Mouse (Mus musculus) CH12.LX (cell line): ENCODE results near the gene Dcakd. TPM values are rescaled to one million over a fixed set of nuclear protein-coding genes. Genes with fewer than 3 reads are reported as not detected.

Source experiments
- DNase-seq: peaks from one replicate; pipeline ENCODE4 v3.0.0-alpha.2; 2013; ENCODE audit errors: extremely low read depth
- H3K27ac ChIP-seq: 2 replicates; pipeline ENCODE4 v1.5.1; 2012; ENCODE audit warnings: low read depth, mild to moderate bottlenecking, control low read depth, moderate library complexity; ENCODE audit not compliant: insufficient read depth
- H3K27me3 ChIP-seq: replicated peaks from 2 replicates; pipeline ENCODE3; 2012; ENCODE audit warnings: inconsistent platforms
- H3K36me3 ChIP-seq, 2 experiments: replicated peaks in 1 of 2; 2 replicates each; pipeline versions ENCODE3 to v1.6.1; 2012; ENCODE audit warnings: inconsistent platforms in 1 of 2, low read length in 1 of 2, mild to moderate bottlenecking in 1 of 2, mixed read lengths in 1 of 2, moderate library complexity in 1 of 2; ENCODE audit not compliant: control insufficient read depth in 1 of 2, insufficient read depth in 1 of 2
- H3K4me1 ChIP-seq, 2 experiments: 2 replicates each; pipeline ENCODE4 v1.6.1; 2012; ENCODE audit warnings: inconsistent platforms in 1 of 2, moderate library complexity in 1 of 2; ENCODE audit not compliant: insufficient read depth in 2 of 2, control insufficient read depth in 1 of 2
- H3K4me2 ChIP-seq: 2 replicates; pipeline ENCODE4 v1.6.1; 2012; ENCODE audit warnings: low read depth, mild to moderate bottlenecking, control low read depth; ENCODE audit not compliant: poor library complexity, insufficient read depth, severe bottlenecking
- H3K4me3 ChIP-seq, 3 experiments: fragments of 150-350 bp in 1 of 3; sonication (generic) in 1 of 3; replicated peaks in 1 of 3; 2 replicates each; pipeline versions ENCODE3 to v1.5.1; 2011 to 2012; ENCODE audit warnings: low read depth in 2 of 3, low read length in 2 of 3, mild to moderate bottlenecking in 2 of 3, moderate library complexity in 2 of 3, control low read depth in 1 of 3, improper control_type of control experiment in 1 of 3, inconsistent platforms in 1 of 3, mixed read lengths in 1 of 3; ENCODE audit not compliant: poor library complexity in 1 of 3
- H3K79me2 ChIP-seq: replicated peaks from 2 replicates; pipeline ENCODE4 v1.6.1; 2012; ENCODE audit warnings: mild to moderate bottlenecking, moderate library complexity; ENCODE audit not compliant: control insufficient read depth, poor library complexity, insufficient read depth, severe bottlenecking; ENCODE audit errors: extremely low read depth
- H3K9ac ChIP-seq: 2 replicates; pipeline ENCODE4 v1.6.1; 2012; ENCODE audit warnings: low read depth, mild to moderate bottlenecking, control low read depth, moderate library complexity; ENCODE audit not compliant: insufficient read depth
- H3K9me3 ChIP-seq: replicated peaks from 2 replicates; pipeline ENCODE3; 2012; ENCODE audit warnings: low read length, inconsistent platforms, mixed read lengths
- BHLHE40 ChIP-seq: IDR thresholded peaks from 2 replicates; pipeline ENCODE4 v1.6.1; 2011; ENCODE audit warnings: mild to moderate bottlenecking, low read depth, low read length, improper control_type of control experiment
- CHD1 ChIP-seq: IDR thresholded peaks from 2 replicates; pipeline ENCODE4 v1.6.1; 2012; ENCODE audit warnings: low read depth, low read length, improper control_type of control experiment, inconsistent platforms
- CTCF ChIP-seq, 2 experiments: IDR thresholded peaks in 1 of 2; conservative IDR thresholded peaks in 1 of 2; 2 replicates each; pipeline ENCODE4 v1.5.1; 2011 to 2012; ENCODE audit warnings: low read depth in 2 of 2, low read length in 2 of 2, improper control_type of control experiment in 1 of 2, inconsistent platforms in 1 of 2, mild to moderate bottlenecking in 1 of 2, moderate library complexity in 1 of 2
- E2F4 ChIP-seq: IDR thresholded peaks from 2 replicates; pipeline ENCODE4 v1.6.1; 2011; ENCODE audit warnings: low read depth, low read length, improper control_type of control experiment; ENCODE audit not compliant: insufficient replicate concordance
- EP300 ChIP-seq: IDR thresholded peaks from 2 replicates; pipeline ENCODE4 v1.6.1; 2011; ENCODE audit warnings: low read length, improper control_type of control experiment
- ETS1 ChIP-seq: conservative IDR thresholded peaks from 2 replicates; pipeline ENCODE4 v1.6.1; 2012; ENCODE audit warnings: low read depth, mild to moderate bottlenecking, inconsistent platforms, low read length, improper control_type of control experiment, moderate library complexity
- IRF4 ChIP-seq: IDR thresholded peaks from 2 replicates; pipeline ENCODE4 v1.6.1; 2014; ENCODE audit warnings: low read depth, mild to moderate bottlenecking, inconsistent platforms, low read length, improper control_type of control experiment
- JUN ChIP-seq: IDR thresholded peaks from 2 replicates; pipeline ENCODE4 v1.6.1; 2011; ENCODE audit warnings: low read depth, mild to moderate bottlenecking, low read length, improper control_type of control experiment, moderate library complexity; ENCODE audit not compliant: insufficient read depth
- JUND ChIP-seq: conservative IDR thresholded peaks from 2 replicates; pipeline ENCODE4 v1.6.1; 2011; ENCODE audit warnings: low read depth, low read length, improper control_type of control experiment
- MAX ChIP-seq: IDR thresholded peaks from 2 replicates; pipeline ENCODE4 v1.6.1; 2011; ENCODE audit warnings: low read length, improper control_type of control experiment
- MAZ ChIP-seq: IDR thresholded peaks from 2 replicates; pipeline ENCODE4 v1.6.1; 2012; ENCODE audit warnings: low read depth, mild to moderate bottlenecking, inconsistent platforms, low read length, improper control_type of control experiment, moderate library complexity
- MEF2A ChIP-seq: IDR thresholded peaks from 2 replicates; pipeline ENCODE4 v1.6.1; 2014; ENCODE audit warnings: low read depth, mild to moderate bottlenecking, inconsistent platforms, low read length, improper control_type of control experiment, borderline replicate concordance
- MXI1 ChIP-seq: IDR thresholded peaks from 2 replicates; pipeline ENCODE4 v1.6.1; 2011; ENCODE audit warnings: mild to moderate bottlenecking, low read depth, low read length, improper control_type of control experiment
- NELFE ChIP-seq: IDR thresholded peaks from 2 replicates; pipeline ENCODE4 v1.6.1; 2011; ENCODE audit warnings: low read depth, low read length, improper control_type of control experiment
- NRF1 ChIP-seq: IDR thresholded peaks from 2 replicates; pipeline ENCODE4 v1.6.1; 2014; ENCODE audit warnings: low read depth, mild to moderate bottlenecking, inconsistent platforms, low read length, improper control_type of control experiment, moderate library complexity
- PAX5 ChIP-seq: IDR thresholded peaks from 2 replicates; pipeline ENCODE4 v1.6.1; 2012; ENCODE audit warnings: low read length, inconsistent platforms, mixed read lengths
- POLR2AphosphoS2 ChIP-seq: IDR thresholded peaks from 2 replicates; pipeline ENCODE4 v1.6.1; 2011; ENCODE audit warnings: low read depth, low read length, improper control_type of control experiment
- RCOR1 ChIP-seq: conservative IDR thresholded peaks from 2 replicates; pipeline ENCODE4 v1.6.1; 2012; ENCODE audit warnings: low read depth, mild to moderate bottlenecking, inconsistent platforms, low read length, improper control_type of control experiment
- SMC3 ChIP-seq: IDR thresholded peaks from 2 replicates; pipeline ENCODE4 v1.6.1; 2011; ENCODE audit warnings: low read depth, low read length, improper control_type of control experiment
- TBP ChIP-seq: conservative IDR thresholded peaks from 2 replicates; pipeline ENCODE4 v1.6.1; 2011; ENCODE audit warnings: low read depth, low read length, improper control_type of control experiment
- UBTF ChIP-seq: IDR thresholded peaks from 2 replicates; pipeline ENCODE4 v1.6.1; 2012; ENCODE audit warnings: low read depth, mild to moderate bottlenecking, inconsistent platforms, low read length, improper control_type of control experiment, moderate library complexity
- USF1 ChIP-seq: IDR thresholded peaks from 2 replicates; pipeline ENCODE4 v1.6.1; 2014; ENCODE audit warnings: low read depth, mild to moderate bottlenecking, inconsistent platforms, low read length, improper control_type of control experiment
- ZKSCAN1 ChIP-seq: IDR thresholded peaks from 2 replicates; pipeline ENCODE4 v1.6.1; 2012; ENCODE audit warnings: low read depth, inconsistent platforms, low read length, improper control_type of control experiment, borderline replicate concordance
- ZNF384 ChIP-seq: IDR thresholded peaks from 2 replicates; pipeline ENCODE4 v1.6.1; 2012; ENCODE audit warnings: low read depth, low read length, improper control_type of control experiment, inconsistent platforms
- dilution Hi-C: fragments of 300-500 bp; cut with MboI; formaldehyde crosslinking; loops from 2 replicates; pipeline ENCODE4 v1.14.3; 2020; ENCODE audit warnings: low sequenced_read_pairs; ENCODE audit not compliant: extremely low pct_unique_long_range_greater_than_20kb, extremely low pct_ligation_motif_present
- in situ Hi-C: fragments of 300-500 bp; cut with MboI; formaldehyde crosslinking; loops from 3 replicates; pipeline ENCODE4 v1.14.3; 2019; ENCODE audit warnings: low sequenced_read_pairs, low pct_ligation_motif_present, low pct_unique_long_range_greater_than_20kb, mixed read lengths
- polyA plus RNA-seq: library from polyadenylated mRNA; unstranded; fragments of >175 nt; gene quantifications from 2 replicates; pipeline ENCODE4 v1.2.1, GENCODE M21; 2012; ENCODE audit warnings: low read depth; ENCODE audit not compliant: insufficient read length
- total RNA-seq, 2 experiments: library from RNA; depleted of rRNA; stranded (reverse); fragments of 300-350 nt in 1 of 2; fragments of >200 nt in 1 of 2; gene quantifications; 2 replicates each; pipeline ENCODE4 v1.2.3; 2012 to 2014

The Dcakd gene
- total and polyA plus RNA-seq, 3 experiments: 8.8 to 89.0 (median 24.0) TPM

GRCm38 (mm10) chr11:103004852-103005251 is 23.3 kb downstream of the Dcakd start:
- no peak overlapping the region for H3K9ac ChIP-seq
- H3K27me3 ChIP-seq: no peaks in the 10 kb centered on the region
- TF ChIP-seq UBTF (no peak), NELFE (no peak), EP300 (no peak), MXI1 (no peak), JUN (no peak), NRF1 (no peak), MAZ (no peak), SMC3 (no peak), ZKSCAN1 (no peak), CTCF (conservative IDR thresholded peaks at IDR 0.05 in 1 of 2, IDR thresholded peaks at IDR 0.05 in 1 of 2; ENCODE audit: low read depth in 2 of 2, low read length in 2 of 2) (no peak), TBP (no peak), CHD1 (no peak), MAX (no peak)
- no peak overlapping the region for H3K4me2 ChIP-seq
- no peak overlapping the region for H3K27ac ChIP-seq
- H3K9me3 ChIP-seq: no peaks in the 10 kb centered on the region
- H3K79me2 ChIP-seq: peaks cover 4% of the 10 kb centered on the region
- H3K4me1 ChIP-seq: no peaks in the 10 kb centered on the region
- no peak for DNase-seq
- dilution Hi-C loops (no loop called here), in situ Hi-C loops (no loop called here)
- H3K4me3 ChIP-seq: no peak overlapping the region
- H3K36me3 ChIP-seq: peaks cover 16 to 83% of the 10 kb centered on the region in 2 experiments

DNA sequence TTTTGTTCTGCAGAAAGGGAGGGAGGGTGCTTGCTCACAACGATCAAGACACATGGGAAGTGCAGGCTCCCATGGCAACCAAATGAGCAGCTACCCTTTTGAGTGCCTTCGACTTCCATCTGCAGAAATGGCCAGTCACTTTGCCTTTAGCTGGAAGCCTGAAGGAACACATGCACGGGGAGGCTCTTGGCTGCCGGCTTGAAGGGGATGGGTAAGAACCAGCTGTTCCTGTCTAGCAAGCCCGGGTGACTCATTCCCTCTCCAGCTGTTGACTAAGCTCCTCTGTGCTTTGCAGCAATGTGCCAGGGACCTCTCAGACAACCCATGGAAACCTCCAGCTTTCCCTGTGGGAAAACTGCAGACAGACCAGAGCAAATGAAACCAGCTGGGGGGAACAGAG is 24.9 kb downstream of the Dcakd start:
- dilution Hi-C loops: no loop called here
- Histone ChIP-seq H3K4me1 (no peaks in the 10 kb centered on the region), H3K27me3 (no peaks in the 10 kb centered on the region), H3K79me2 (no peaks in the 10 kb centered on the region; the same call in none of the 2 replicates), H3K9me3 (no peaks in the 10 kb centered on the region), H3K4me2 (no peak overlapping the region), H3K9ac (no peak overlapping the region), H3K36me3 (peaks cover 29 to 87% of the 10 kb centered on the region in 2 experiments), H3K4me3 (no peak overlapping the region), H3K27ac (no peak overlapping the region)
- TF ChIP-seq POLR2AphosphoS2 (no peak), JUN (no peak), MEF2A (no peak), IRF4 (no peak), SMC3 (no peak), E2F4 (no peak), RCOR1 (no peak), CTCF (conservative IDR thresholded peaks at IDR 0.05 in 1 of 2, IDR thresholded peaks at IDR 0.05 in 1 of 2; ENCODE audit: low read depth in 2 of 2, low read length in 2 of 2) (no peak), USF1 (no peak), MAX (no peak), CHD1 (no peak), JUND (no peak), ETS1 (no peak), BHLHE40 (no peak), PAX5 (no peak), ZNF384 (no peak)
- DNase-seq: no peak
- in situ Hi-C loops: no loop called here
